Mouse (Mus musculus): ENCODE measurements around the gene Gm10563. TPM values are rescaled to one million over a fixed set of nuclear protein-coding genes. Genes with fewer than 3 reads are reported as not detected.

The Gm10563 gene
- polyA plus RNA-seq, 1 experiment = not detected

DNA sequence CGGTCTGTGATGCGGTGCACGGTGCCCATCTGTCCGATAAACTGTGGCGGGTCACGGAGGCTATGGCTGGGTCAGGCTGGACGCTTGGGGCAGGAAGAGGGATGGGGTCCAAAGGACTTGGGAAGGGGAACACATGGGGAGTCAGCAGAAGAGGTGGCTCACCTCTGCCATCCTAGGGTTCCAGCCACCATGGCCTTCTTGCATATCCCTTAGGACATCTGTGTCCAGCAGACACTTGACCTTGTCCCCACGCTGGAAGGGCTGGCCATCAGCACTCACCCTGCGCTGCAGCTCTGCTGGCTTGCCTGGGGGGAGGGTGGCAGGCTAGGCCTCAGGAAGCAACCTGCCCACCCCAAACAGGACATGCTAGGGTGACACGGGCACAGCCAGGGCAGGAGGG lies 13.8 kb upstream of the Gm10563 start:
- Histone ChIP-seq H3K4me3 (ENCODE audit: insufficient read depth, low read depth, low read length) (no peak overlapping the region), H3K27ac (replicated peaks; ENCODE audit: low read depth, low read length) (no peak overlapping the region), H3K4me1 (ENCODE audit: control insufficient read depth, insufficient read depth, insufficient read length, low read length) (peaks cover 9% of the 10 kb centered on the region)

DNA sequence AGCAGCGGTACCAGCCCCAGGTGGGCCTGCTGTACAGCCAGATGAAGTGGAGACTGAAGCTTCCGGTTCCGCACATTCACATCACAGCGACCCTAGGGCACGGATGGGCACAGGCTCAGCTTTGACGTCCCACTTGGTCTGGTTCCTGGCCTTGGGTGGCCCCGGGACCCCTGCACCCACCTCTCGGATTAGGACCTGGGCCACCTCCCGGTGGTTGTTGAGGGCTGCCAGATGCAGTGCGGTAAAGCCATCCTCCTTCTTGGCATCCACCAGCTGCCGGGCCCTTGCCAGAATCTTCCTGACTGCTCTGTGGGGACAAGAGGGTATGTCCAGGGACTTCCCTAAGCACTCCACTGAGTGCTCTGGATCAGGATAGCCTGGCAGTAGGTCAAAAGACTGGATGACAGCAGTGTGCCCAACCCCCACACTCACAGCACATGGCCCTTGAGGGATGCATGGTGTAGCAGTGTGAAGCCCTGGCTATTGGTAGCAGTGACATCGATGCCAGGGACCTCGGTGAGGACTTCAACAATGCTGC lies 11.1 kb upstream of the Gm10563 start:
- Histone ChIP-seq H3K4me1 (ENCODE audit: control insufficient read depth, insufficient read depth, insufficient read length, low read length) (peaks cover 9% of the 10 kb centered on the region), H3K27ac (replicated peaks; ENCODE audit: low read depth, low read length) (no peak overlapping the region), H3K4me3 (ENCODE audit: insufficient read depth, low read depth, low read length) (no peak overlapping the region)

DNA sequence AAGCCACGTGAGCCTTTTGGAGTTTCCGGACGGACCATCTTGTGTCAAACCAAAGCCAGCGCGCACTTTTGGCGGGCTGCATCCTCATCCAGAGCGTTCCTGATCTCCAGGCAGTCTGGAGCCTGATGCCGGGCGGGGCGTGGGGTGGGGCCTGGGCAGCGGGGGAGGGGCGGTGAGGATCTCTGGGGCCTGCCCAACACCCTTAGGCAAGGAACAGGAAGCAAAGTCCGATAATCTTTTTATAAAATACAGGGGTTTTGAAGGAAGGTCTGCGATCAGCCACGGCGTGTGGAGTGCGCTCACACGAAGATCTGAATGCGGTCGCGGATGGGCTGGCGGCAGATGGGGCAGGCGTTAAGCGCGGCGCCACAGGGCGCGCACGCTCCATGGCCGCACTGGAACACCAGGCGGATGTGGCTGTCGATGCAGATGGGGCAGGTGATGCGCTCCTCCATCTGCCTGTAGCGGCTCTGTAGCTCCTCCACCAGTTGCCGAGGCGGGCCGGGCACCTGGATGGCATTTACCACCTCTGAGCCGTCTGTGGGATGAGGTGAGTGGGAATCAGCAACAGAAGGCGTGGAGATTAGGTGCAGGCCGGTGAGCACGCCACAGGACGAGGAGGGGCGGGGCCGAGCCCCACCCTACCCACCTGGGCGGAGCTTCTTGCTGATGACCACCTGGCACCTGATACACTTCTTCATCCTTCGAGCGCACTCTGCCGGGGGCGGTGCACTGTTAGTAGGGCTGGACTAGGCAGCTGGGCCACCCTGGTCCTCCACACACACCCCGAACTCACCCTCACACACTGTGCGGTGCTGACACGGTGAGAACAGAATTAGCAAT lies 9.5 kb upstream of the Gm10563 start:
- Histone ChIP-seq H3K27ac (replicated peaks; ENCODE audit: low read depth, low read length) (no peak overlapping the region), H3K4me3 (ENCODE audit: insufficient read depth, low read depth, low read length) (peak overlapping the region; percentile 51), H3K4me1 (ENCODE audit: control insufficient read depth, insufficient read depth, insufficient read length, low read length) (no peaks in the 10 kb centered on the region; the same call in 1 of the 2 replicates)

DNA sequence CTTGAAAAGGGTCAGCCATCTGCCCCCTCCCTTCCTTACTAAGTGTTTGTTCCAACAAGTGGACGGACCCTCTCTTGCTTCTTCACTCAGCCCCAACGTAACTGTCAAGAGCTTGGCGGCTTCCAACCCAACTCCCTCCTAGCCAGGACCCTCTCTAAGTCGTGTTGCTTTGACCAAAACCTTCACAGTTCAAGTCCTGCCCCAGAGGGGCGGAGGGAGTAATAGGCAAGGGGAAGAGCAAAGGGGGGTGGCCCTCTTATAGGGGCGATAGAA lies 8.9 kb upstream of the Gm10563 start:
- Histone ChIP-seq H3K4me1 (ENCODE audit: control insufficient read depth, insufficient read depth, insufficient read length, low read length) (no peaks in the 10 kb centered on the region; the same call in 1 of the 2 replicates), H3K4me3 (ENCODE audit: insufficient read depth, low read depth, low read length) (peak overlapping the region; percentile 38), H3K27ac (replicated peaks; ENCODE audit: low read depth, low read length) (no peak overlapping the region)

DNA sequence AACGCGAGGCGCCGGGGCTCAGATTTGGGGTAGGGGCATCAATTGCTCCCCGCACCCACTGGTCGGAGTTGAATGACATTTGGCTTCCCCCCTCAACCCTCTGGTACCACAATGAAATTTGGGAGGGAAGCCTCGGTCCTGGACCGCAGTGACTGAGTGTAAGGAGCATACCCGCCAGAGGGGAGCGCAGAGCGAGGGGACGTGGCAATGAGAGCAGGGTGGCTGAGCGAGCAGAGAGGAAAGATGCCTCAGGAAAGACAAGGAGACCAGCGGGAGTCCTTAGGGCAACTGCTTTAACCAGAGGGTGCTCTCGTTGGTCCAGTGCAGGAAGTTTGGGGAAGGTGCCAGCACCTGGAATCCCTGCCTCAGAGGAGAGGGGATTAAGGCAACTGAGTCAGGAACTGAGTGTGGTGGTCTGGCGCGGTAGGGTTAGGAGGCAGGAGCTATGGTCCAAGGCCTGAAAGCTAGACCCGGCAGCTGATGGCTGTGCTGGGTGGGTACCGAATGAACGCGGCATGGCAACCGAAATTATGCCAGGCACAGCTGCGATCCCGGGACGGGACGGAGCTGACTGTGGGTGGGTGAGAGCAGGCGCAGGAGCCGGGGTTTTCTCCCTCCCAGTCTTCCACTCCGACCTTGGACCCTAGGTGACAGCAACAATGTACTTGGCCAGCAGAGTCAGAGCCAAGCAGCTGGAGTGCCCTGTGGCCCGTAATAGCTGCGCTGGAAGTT lies 8.4 kb upstream of the Gm10563 start:
- Histone ChIP-seq H3K4me1 (ENCODE audit: control insufficient read depth, insufficient read depth, insufficient read length, low read length) (no peaks in the 10 kb centered on the region; the same call in 1 of the 2 replicates), H3K27ac (replicated peaks; ENCODE audit: low read depth, low read length) (no peak overlapping the region), H3K4me3 (ENCODE audit: insufficient read depth, low read depth, low read length) (peak overlapping the region; percentile 38)

DNA sequence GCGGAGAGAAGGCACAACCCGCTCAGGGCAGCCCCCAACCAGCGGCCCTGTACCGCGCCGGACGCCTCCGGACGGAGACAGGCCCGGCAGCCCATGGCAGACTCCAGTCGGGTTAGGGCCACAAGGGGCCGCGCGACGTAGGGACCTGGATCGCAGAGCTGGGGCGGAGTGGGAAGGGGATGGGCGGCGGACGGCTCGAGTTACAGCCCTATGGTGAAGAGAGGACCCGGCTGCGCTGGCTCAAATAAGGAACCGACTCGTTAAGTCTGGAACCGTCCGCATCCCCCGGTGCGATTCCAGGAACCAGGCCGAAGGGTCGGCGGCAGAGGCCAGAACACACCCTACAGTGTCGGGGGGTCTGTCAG lies 7.9 kb upstream of the Gm10563 start, which contains the start of gene Mmp23:
Gene Mmp23 (minus strand): TSS at position 299 of the 365 bp plus-strand sequence.
- Histone ChIP-seq H3K4me3 (ENCODE audit: insufficient read depth, low read depth, low read length) (peak within 1 kb of the TSS; percentile 38), H3K27ac (replicated peaks; ENCODE audit: low read depth, low read length) (no peak within 1 kb of the TSS), H3K4me1 (ENCODE audit: control insufficient read depth, insufficient read depth, insufficient read length, low read length) (no peaks in the 10 kb centered on the region; the same call in 1 of the 2 replicates)

DNA sequence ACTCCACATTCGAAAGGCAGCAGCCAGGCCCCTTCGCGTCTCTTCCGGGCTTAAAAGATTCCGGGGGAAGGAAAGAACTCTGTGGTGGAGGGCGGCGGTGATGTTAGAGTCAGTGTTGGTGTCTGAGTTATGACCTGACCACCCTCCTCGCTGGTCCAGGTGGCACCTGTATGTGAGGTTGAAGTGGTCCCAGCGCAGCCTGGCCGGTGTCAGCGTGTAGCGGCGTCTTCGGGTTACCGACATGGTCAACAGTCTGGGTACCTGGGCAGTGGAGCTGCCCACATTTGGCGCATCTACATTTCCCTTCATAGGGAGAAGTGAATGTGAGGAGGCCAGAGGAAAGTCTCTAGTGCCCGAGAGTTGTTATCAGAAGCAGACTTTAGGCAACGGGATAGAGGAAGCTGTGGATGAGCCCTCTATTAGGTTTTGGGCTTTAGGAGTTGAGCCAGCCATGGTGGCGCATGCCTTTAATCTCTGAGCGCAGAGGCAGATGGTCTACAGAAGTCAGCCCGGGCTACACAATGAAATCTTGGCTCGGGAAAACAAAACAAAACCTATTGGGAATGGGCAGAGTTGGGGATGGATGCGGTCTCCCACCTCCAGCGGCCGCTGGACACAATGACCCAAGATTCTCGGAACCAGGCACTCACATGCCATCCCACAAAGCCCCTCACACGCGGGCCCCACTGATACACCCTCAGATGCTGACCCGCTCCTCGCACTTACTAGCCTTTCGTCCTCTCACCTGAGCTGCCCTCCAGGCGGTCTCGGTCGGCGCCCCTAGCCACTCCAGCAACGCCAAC lies 7.3 kb upstream of the Gm10563 start:
- H3K4me3 ChIP-seq (ENCODE audit: insufficient read depth, low read depth, low read length) = peak overlapping the region; percentile 38
- H3K4me1 ChIP-seq (ENCODE audit: control insufficient read depth, insufficient read depth, insufficient read length, low read length) = no peaks in the 10 kb centered on the region; the same call in 1 of the 2 replicates
- H3K27ac ChIP-seq (replicated peaks; ENCODE audit: low read depth, low read length) = no peak overlapping the region

DNA sequence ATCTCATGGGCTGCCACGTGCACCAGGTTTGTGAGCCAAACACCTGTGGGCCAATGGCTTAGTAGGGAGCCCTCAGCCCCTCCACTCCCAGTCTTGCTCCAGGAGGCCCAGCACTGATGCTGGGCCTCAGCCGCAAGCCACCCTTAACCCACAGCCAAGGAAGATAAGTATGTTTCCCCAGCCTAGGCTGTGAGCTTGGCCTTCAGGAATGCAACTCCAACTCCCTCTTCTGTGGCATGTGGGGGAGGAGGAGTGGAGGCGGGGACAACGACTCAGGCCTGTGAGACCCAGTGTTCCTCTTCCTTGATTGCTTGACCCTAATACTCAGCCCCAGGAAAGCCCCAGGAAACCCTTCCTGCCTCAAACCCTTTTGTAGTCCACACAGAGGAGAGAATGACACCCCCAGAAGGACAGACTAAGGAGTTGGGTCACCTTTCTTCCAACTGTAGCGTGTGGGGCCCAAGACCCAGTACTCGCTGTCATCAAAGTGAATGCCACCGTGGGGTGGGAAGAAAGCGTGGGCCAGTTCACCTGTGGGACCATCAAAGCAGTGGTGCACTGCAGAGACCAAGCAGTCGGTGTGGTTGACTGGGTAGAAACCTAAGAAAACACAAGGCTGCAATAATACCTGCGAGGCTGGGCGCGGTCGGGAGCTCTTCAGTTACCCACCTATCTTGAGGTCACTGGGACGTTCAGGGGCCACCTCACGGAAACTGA lies 6.5 kb upstream of the Gm10563 start:
- no peaks in the 10 kb centered on the region; the same call in 1 of the 2 replicates for H3K4me1 ChIP-seq (ENCODE audit: control insufficient read depth, insufficient read depth, insufficient read length, low read length)
- H3K4me3 ChIP-seq (ENCODE audit: insufficient read depth, low read depth, low read length) = no peak overlapping the region
- no peak overlapping the region for H3K27ac ChIP-seq (replicated peaks; ENCODE audit: low read depth, low read length)

DNA sequence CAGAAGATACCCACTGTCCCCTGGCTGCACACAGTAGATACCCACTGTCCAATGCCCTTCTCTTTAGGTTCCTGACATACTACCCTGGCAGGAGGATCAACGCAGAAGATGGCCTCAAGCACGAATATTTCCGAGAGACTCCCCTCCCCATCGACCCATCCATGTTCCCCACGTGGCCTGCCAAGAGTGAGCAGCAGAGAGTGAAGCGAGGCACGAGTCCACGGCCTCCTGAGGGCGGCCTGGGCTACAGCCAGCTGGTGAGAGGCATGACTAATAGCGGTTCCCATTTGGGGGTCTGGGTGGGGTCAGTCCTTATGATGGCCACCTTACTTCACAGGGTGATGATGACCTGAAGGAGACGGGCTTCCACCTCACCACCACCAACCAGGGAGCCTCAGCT lies 4.1 kb upstream of the Gm10563 start:
- Histone ChIP-seq H3K4me3 (ENCODE audit: insufficient read depth, low read depth, low read length) (no peak overlapping the region), H3K4me1 (ENCODE audit: control insufficient read depth, insufficient read depth, insufficient read length, low read length) (no peaks in the 10 kb centered on the region), H3K27ac (replicated peaks; ENCODE audit: low read depth, low read length) (no peak overlapping the region)

DNA sequence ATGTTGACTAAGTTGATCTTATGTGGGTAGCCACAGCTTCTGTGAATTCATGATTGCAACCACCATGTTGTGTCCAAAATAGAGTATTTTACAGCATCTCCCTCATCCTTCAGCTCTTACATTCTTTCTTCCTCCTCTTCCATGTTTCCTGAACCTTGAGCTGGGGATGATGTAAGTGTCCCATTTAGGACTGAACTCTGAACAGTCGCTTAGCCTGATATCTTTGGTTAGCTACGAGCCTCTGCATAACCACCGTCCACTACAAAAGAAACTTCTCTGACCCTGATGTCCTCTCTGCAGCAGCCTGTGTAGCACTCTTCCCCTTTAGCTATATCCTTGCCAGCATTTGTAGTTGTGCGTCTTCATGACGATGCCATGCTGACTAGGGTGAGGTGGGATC lies 513 bp upstream of the Gm10563 start:
- Histone ChIP-seq H3K4me3 (ENCODE audit: insufficient read depth, low read depth, low read length) (no peak overlapping the region), H3K27ac (replicated peaks; ENCODE audit: low read depth, low read length) (no peak overlapping the region), H3K4me1 (ENCODE audit: control insufficient read depth, insufficient read depth, insufficient read length, low read length) (no peaks in the 10 kb centered on the region)

DNA sequence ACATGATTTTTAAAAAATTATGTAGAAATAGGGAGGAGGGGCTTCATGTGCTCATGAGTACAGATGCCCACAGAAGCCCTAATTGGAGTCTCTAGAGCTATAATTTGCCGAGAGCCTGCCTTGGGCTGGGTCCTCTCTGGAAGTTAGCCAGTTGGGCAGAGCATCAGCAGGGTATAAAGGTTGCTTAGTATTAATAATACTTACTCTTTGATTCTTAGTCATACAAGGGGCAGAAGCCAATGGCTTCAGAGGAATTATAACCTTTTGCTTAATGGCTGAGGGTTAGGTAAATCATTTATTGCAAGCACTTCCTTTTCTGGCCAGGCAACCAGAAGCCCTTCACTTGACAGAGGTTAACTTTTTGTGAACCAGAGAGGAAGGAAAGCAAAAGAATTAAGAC lies 1.7 kb downstream of the Gm10563 start:
- H3K4me3 ChIP-seq (ENCODE audit: insufficient read depth, low read depth, low read length) = no peak overlapping the region
- H3K27ac ChIP-seq (replicated peaks; ENCODE audit: low read depth, low read length) = no peak overlapping the region
- H3K4me1 ChIP-seq (ENCODE audit: control insufficient read depth, insufficient read depth, insufficient read length, low read length) = no peaks in the 10 kb centered on the region

DNA sequence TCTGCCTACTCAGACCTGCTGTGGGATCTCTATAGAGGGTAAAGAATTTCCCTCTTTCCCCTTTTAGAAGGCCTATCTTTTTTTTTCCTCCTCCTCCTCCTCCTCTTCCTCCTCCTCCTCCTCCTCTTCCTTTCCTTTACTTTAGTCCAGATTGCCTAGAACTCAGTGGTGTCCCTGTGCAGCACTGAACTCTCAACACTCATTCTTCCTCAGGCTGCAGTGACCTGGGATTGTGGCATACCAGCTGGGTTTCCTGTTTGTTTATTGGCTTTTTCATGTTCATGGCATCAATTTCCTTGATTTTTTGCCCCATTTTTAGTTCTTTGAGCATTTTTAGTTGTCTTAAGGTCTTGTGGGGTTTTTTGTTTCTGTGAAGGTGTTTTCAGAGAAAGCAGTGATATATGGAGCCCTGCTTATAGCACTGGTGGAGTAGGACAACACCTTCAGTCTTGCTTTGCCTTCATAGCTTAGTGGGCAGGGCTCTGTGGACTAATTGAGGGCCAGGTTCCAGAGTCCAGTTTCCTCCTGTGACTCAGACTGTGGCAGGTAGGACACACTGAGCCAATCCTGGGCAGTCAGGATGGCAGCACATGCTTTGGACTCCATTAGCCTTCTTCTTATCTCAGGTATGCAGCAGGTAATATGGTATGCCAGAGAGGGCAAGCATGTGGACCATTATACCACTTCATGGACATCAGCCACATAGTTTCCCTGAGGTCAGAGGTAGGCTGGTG lies 9.3 kb downstream of the Gm10563 start:
- Histone ChIP-seq H3K4me3 (ENCODE audit: insufficient read depth, low read depth, low read length) (no peak overlapping the region), H3K27ac (replicated peaks; ENCODE audit: low read depth, low read length) (no peak overlapping the region), H3K4me1 (ENCODE audit: control insufficient read depth, insufficient read depth, insufficient read length, low read length) (no peaks in the 10 kb centered on the region)

DNA sequence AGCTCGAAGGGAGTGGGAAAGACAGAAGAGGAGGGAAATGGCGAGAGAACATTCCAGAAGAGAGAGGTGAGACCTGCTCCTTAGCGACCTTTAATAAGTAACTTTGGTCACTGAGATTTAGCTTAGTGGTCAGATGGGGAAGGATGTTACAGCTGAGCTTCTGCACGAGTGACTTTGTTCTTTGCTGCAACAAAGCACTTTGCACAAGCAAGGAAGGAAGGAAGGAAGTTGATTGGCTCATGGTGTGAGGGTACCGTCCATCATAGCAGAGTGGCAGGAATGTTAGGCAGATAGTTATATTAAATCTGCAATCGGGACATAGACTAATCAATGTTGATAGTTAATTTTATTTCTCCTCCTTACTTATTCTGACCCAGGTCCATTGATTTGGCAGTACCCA lies 14.9 kb downstream of the Gm10563 start:
- H3K4me3 ChIP-seq (ENCODE audit: insufficient read depth, low read depth, low read length) = no peak overlapping the region
- no peaks in the 10 kb centered on the region for H3K4me1 ChIP-seq (ENCODE audit: control insufficient read depth, insufficient read depth, insufficient read length, low read length)
- H3K27ac ChIP-seq (replicated peaks; ENCODE audit: low read depth, low read length) = no peak overlapping the region
